In genomic region chr9:66510351-66510841, GRCm38 (mm10) we compare ENCODE assay signal across 8 mouse cellular contexts. TPM values are rescaled to one million over a fixed set of nuclear protein-coding genes. Genes with fewer than 3 reads are reported as not detected.
A peak's percentile ranks its signal among the peaks of the same experiment; 100 is the strongest.
DNase-seq lines count a peak whose midpoint lies in the region; ATAC-seq and TF ChIP-seq lines count a peak whose summit lies in the region.

No protein-coding gene starts in this region.

- no peak for TF ChIP-seq CTCF in heart, postnatal 0 days (IDR thresholded peaks at IDR 0.05; ENCODE audit: low read depth)

- no peak overlapping the region for H3K4me3 ChIP-seq in kidney, embryonic 16.5 days (ENCODE audit: low read length)
- no peak overlapping the region for H3K4me3 ChIP-seq in heart, postnatal 0 days (ENCODE audit: low read depth, low read length)
- no peak overlapping the region for H3K4me3 ChIP-seq in midbrain, embryonic 12.5 days

- 80% methylated on average over 7 of the region's 7 CpGs for WGBS in kidney, embryonic 16.5 days
- 53% methylated on average over 7 of the region's 7 CpGs for WGBS in heart, postnatal 0 days
- WGBS in midbrain, embryonic 12.5 days, result 74% methylated on average over 7 of the region's 7 CpGs

- TF ChIP-seq EP300 in heart, postnatal 0 days (IDR thresholded peaks at IDR 0.05; ENCODE audit: low read depth), result no peak

- ATAC-seq in kidney, embryonic 16.5 days (ENCODE audit: low FRiP score, low TSS enrichment), result no peak
- ATAC-seq in heart, postnatal 0 days (ENCODE audit: insufficient read depth, low read depth), result no peak
- ATAC-seq in midbrain, embryonic 12.5 days (ENCODE audit: low FRiP score, low read depth), result no peak

- peak overlapping the region; percentile 97 for H3K4me2 ChIP-seq in kidney, embryonic 16.5 days (replicated peaks; ENCODE audit: low read depth, low read length)
- no peak overlapping the region for H3K4me2 ChIP-seq in heart, postnatal 0 days (ENCODE audit: low read depth, low read length)
- peak overlapping the region; percentile 92 for H3K4me2 ChIP-seq in midbrain, embryonic 12.5 days (replicated peaks)

- H3K4me1 ChIP-seq in kidney, embryonic 16.5 days (ENCODE audit: insufficient read depth, low read length), result peaks cover 35% of the 10 kb centered on the region
- peaks cover 11% of the 10 kb centered on the region; the same call in 1 of the 2 replicates for H3K4me1 ChIP-seq in heart, postnatal 0 days (ENCODE audit: control insufficient read depth, insufficient read depth)
- H3K4me1 ChIP-seq in midbrain, embryonic 12.5 days, result peaks cover 33% of the 10 kb centered on the region

- H3K27ac ChIP-seq in kidney, embryonic 16.5 days (ENCODE audit: low read length), result peak overlapping the region; percentile 37; the same call in 1 of the 2 replicates
- H3K27ac ChIP-seq in heart, postnatal 0 days (ENCODE audit: low read depth), result peak overlapping the region; percentile 46
- H3K27ac ChIP-seq in midbrain, embryonic 12.5 days (replicated peaks), result peak overlapping the region; percentile 92

- DNase-seq in kidney, adult 8-10 months, result no peak
- peak; percentile 84 for DNase-seq in cerebellum, adult 9-11 months
- DNase-seq in heart, postnatal 0 days (ENCODE audit: low spot score), result no peak
- DNase-seq in ovary, adult 18-20 months (ENCODE audit: low spot score), result no peak
- DNase-seq in left cerebral cortex, adult 18-20 months (ENCODE audit: low spot score in 2 of 2), result no peak
- DNase-seq in urinary bladder, postnatal 10 days (ENCODE audit: low spot score), result no peak

- H3K36me3 ChIP-seq in kidney, embryonic 16.5 days (ENCODE audit: insufficient read depth, low read length), result peaks cover 23% of the 10 kb centered on the region
- H3K36me3 ChIP-seq in heart, postnatal 0 days (replicated peaks; ENCODE audit: control insufficient read depth, insufficient read depth, low read length), result peaks cover 32% of the 10 kb centered on the region
- peaks cover 57% of the 10 kb centered on the region for H3K36me3 ChIP-seq in midbrain, embryonic 12.5 days

- H3K27me3 ChIP-seq in kidney, embryonic 16.5 days (ENCODE audit: insufficient read depth, low read length), result no peaks in the 10 kb centered on the region
- H3K27me3 ChIP-seq in heart, postnatal 0 days (ENCODE audit: control insufficient read depth, insufficient read depth, low read length), result no peaks in the 10 kb centered on the region
- no peaks in the 10 kb centered on the region for H3K27me3 ChIP-seq in midbrain, embryonic 12.5 days

- H3K9me3 ChIP-seq in kidney, embryonic 16.5 days (ENCODE audit: low read length), result no peaks in the 10 kb centered on the region
- no peaks in the 10 kb centered on the region for H3K9me3 ChIP-seq in heart, postnatal 0 days (replicated peaks; ENCODE audit: control insufficient read depth, low read length)
- H3K9me3 ChIP-seq in midbrain, embryonic 12.5 days, result no peaks in the 10 kb centered on the region

- peak overlapping the region; percentile 86 for H3K9ac ChIP-seq in kidney, embryonic 16.5 days (replicated peaks; ENCODE audit: low read length)
- no peak overlapping the region for H3K9ac ChIP-seq in heart, postnatal 0 days (replicated peaks; ENCODE audit: low read depth, low read length)
- H3K9ac ChIP-seq in midbrain, embryonic 12.5 days (replicated peaks), result no peak overlapping the region

RNA-seq across cellular contexts. Expression of gene Fbxl22, which starts 4.0 kb away (rescaled TPM):
- 2.8 and 6.5 TPM in 2 replicates for polyA plus RNA-seq in kidney, embryonic 16.5 days (2015; fragmentation: Nextera tagmentation; extraction: Ambion mirVana)
- 121 and 128 TPM in 2 replicates for total RNA-seq in heart, postnatal 0 days (2014; rRNA removed; ENCODE audit: low replicate concordance)
- polyA plus RNA-seq in heart, postnatal 0 days (2015; fragmentation: Nextera tagmentation; extraction: Ambion mirVana), result 143 and 185 TPM in 2 replicates
- 2.0 and 2.5 TPM in 2 replicates for polyA plus RNA-seq in midbrain, embryonic 12.5 days (2016; fragmentation: Nextera tagmentation; extraction: Ambion mirVana)
- under 1 TPM; 0.23 to 0.52 TPM for total RNA-seq in left cerebral cortex, adult 18-20 months (2021)

Comparison
In these comparisons a context has a peak if more than half of its experiments do, and no peak if none do; other contexts are left out.
1. H3K27ac ChIP-seq: peak in every context shown above with its lines; median percentile 92 in midbrain, embryonic 12.5 days; 46 in heart, postnatal 0 days; 37 in kidney, embryonic 16.5 days.
2. RNA of gene Fbxl22, which starts 4.0 kb away (polyA plus RNA-seq): 143 to 185 TPM in heart, postnatal 0 days; 2.8 to 6.5 TPM in kidney, embryonic 16.5 days and 2.0 to 2.5 TPM in midbrain, embryonic 12.5 days; every median in the first group is over 10 times any median in the second.